Mouse (Mus musculus) liver, embryonic 14.5 days (tissue): ENCODE results near the gene Nav2.

Source experiments
- CTCF ChIP-seq: IDR thresholded peaks from 2 replicates; pipeline ENCODE4 v1.5.1; 2016; ENCODE audit warnings: antibody characterized with exemption, low read depth, control low read depth
- EP300 ChIP-seq: IDR thresholded peaks from 2 replicates; pipeline ENCODE4 v1.6.1; 2016; ENCODE audit warnings: antibody characterized with exemption, low read depth

GRCm38 (mm10) chr7:48896051-48896450 lies 12.5 kb upstream of the Nav2 start:
- TF ChIP-seq CTCF (no peak), EP300 (no peak)
